Mouse (Mus musculus) lung, postnatal 0 days (tissue): ENCODE results near the gene Smdt1. TPM values are rescaled to one million over a fixed set of nuclear protein-coding genes. Genes with fewer than 3 reads are reported as not detected.
A peak's percentile ranks its signal among the peaks of the same experiment; 100 is the strongest.

Source experiments
- ATAC-seq: fragments of 200-750 bp; cut with Nextera tagmentation; 2 replicates; pipeline ENCODE4 v1.8.0; 2017; ENCODE audit warnings: moderate library complexity
- DNase-seq: peaks from one replicate; pipeline ENCODE4 v3.0.0-alpha.2; 2016; ENCODE audit warnings: low spot score
- H3K27ac ChIP-seq: fragments of 300-500 bp; sonication (generic); 2 replicates; pipeline ENCODE4 v1.5.1; 2014; ENCODE audit warnings: antibody characterized with exemption, mild to moderate bottlenecking, low read length, mixed read lengths
- H3K27me3 ChIP-seq: fragments of 300-500 bp; sonication (generic); replicated peaks from 2 replicates; pipeline ENCODE4 v1.6.1; 2014; ENCODE audit warnings: low read length, mixed read lengths; ENCODE audit not compliant: insufficient read depth
- H3K36me3 ChIP-seq: fragments of 300-500 bp; sonication (generic); 2 replicates; pipeline ENCODE4 v1.6.1; 2014; ENCODE audit warnings: low read length, mixed read lengths; ENCODE audit not compliant: insufficient read depth
- H3K4me1 ChIP-seq: fragments of 300-500 bp; sonication (generic); 2 replicates; pipeline ENCODE4 v1.6.1; 2014; ENCODE audit warnings: antibody characterized with exemption, low read depth, low read length, mixed read lengths; ENCODE audit not compliant: insufficient read depth
- H3K4me2 ChIP-seq: fragments of 300-500 bp; sonication (generic); replicated peaks from 2 replicates; pipeline ENCODE4 v1.6.1; 2014; ENCODE audit warnings: low read depth, mild to moderate bottlenecking, low read length, moderate library complexity, mixed read lengths
- H3K4me3 ChIP-seq: fragments of 300-500 bp; sonication (generic); 2 replicates; pipeline ENCODE4 v1.5.1; 2014; ENCODE audit warnings: low read depth, low read length
- H3K9ac ChIP-seq: fragments of 300-500 bp; sonication (generic); replicated peaks from 2 replicates; pipeline ENCODE4 v1.6.1; 2014; ENCODE audit warnings: low read depth, mild to moderate bottlenecking
- H3K9me3 ChIP-seq: fragments of 300-500 bp; sonication (generic); 2 replicates; pipeline ENCODE4 v1.6.1; 2016; ENCODE audit warnings: low read length, mixed read lengths
- CTCF ChIP-seq: IDR thresholded peaks from 2 replicates; pipeline ENCODE4 v1.5.1; 2016; ENCODE audit warnings: antibody characterized with exemption, mild to moderate bottlenecking
- EP300 ChIP-seq: IDR thresholded peaks from 2 replicates; pipeline ENCODE4 v1.6.1; 2016; ENCODE audit warnings: antibody characterized with exemption, mild to moderate bottlenecking, control low read depth
- WGBS: fragments of 180-500 bp; shearing (Covaris S2); extraction: QIAGEN DNeasy Blood & Tissue Kit; methylation state at CpG from one replicate; pipeline ENCODE4 v1.1.7; 2014; 5-methylcytosine and 5-hydroxymethylcytosine counted together
- polyA plus RNA-seq: library from polyadenylated mRNA; unstranded; fragments of >200 nt; fragmentation: Nextera tagmentation; extraction: Ambion mirVana; gene quantifications from 2 replicates; pipeline ENCODE4 v1.2.1, GENCODE M21; 2015

The Smdt1 gene
- polyA plus RNA-seq, 1 experiment from 2014 or later: 276 TPM

DNA sequence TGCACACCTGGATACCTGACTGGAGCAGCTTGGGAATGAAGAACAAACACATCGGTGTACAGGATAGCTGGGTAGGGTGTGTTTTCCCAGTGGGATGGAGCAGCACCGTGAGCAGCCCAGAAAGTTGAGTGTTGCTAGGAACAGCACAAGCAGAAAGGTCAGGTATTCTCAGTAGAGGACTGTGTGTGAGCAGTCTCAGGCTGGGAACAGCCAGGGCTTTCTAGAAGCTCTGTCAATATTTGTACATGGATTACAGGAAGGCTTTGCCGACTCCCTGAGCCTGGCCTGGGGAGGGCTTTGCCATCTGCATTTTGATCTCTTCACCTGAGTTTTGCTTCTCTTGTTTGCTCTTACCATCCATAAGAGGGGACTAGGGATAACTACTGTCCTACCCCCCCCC is 31.7 kb upstream of the Smdt1 start:
- peak; percentile 55 for ATAC-seq
- DNase-seq: peak; percentile 45
- Histone ChIP-seq H3K4me2 (no peak overlapping the region), H3K4me3 (no peak overlapping the region), H3K27ac (no peak overlapping the region), H3K9me3 (no peaks in the 10 kb centered on the region), H3K4me1 (no peaks in the 10 kb centered on the region), H3K9ac (no peak overlapping the region), H3K27me3 (no peaks in the 10 kb centered on the region), H3K36me3 (no peaks in the 10 kb centered on the region)
- WGBS: 56% methylated on average over 3 of the region's 3 CpGs
- no peak for TF ChIP-seq EP300

DNA sequence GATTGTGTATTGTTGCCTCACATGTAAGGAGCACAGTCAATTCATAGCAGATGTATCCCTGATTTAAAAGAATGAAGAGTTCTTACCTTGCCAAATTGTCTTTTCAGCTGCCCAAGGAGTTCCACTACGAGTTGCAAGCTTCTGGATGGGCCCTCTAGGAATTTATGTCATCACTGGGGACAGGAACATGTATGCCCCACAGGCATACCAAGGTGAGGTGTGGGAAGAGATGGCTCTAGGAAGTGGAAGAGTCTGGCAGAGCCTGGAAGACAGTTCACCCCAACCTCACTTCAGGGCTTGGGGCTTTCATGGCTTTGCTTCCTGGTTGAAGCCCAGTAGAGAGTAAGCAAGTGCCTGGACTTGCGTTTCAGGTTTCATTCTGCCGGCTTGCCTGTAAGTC is 30.3 kb upstream of the Smdt1 start:
- Histone ChIP-seq H3K4me2 (no peak overlapping the region), H3K36me3 (no peaks in the 10 kb centered on the region), H3K27me3 (no peaks in the 10 kb centered on the region), H3K4me3 (no peak overlapping the region), H3K27ac (no peak overlapping the region), H3K4me1 (no peaks in the 10 kb centered on the region), H3K9ac (no peak overlapping the region), H3K9me3 (no peaks in the 10 kb centered on the region)
- 58% methylated on average over 3 of the region's 3 CpGs for WGBS
- TF ChIP-seq EP300: no peak
- DNase-seq (no peak), ATAC-seq (no peak)

DNA sequence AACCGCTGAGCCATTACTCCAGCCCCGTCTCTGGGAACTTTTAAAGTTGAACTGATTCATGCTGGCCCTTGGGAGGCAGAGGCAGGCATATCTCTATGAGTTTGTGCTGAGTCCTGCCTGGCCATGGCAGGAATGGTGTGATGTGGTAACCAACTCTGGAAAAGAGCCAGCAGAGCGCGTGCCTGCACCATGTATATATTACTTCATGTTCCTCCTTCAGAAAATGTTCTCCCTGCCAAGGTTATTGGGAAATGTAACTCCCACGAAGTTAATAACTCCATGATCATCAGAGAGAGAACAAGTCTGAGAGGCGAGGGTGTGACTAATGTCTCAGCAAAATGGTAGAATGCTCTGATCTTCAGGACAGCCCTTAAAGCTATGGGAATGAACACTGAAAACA is 20.9 kb upstream of the Smdt1 start:
- H3K27ac ChIP-seq: no peak overlapping the region
- ATAC-seq (peak; percentile 52), DNase-seq (peak; percentile 80)
- H3K9me3 ChIP-seq: no peaks in the 10 kb centered on the region
- no peak overlapping the region for H3K4me2 ChIP-seq
- no peaks in the 10 kb centered on the region for H3K4me1 ChIP-seq
- no peak overlapping the region for H3K4me3 ChIP-seq
- TF ChIP-seq CTCF (no peak), EP300 (0 out of 2 replicates have a peak, but pooled peaks have one; percentile 14)
- no peaks in the 10 kb centered on the region for H3K27me3 ChIP-seq
- H3K36me3 ChIP-seq: no peaks in the 10 kb centered on the region
- 59% methylated on average over 6 of the region's 6 CpGs for WGBS
- no peak overlapping the region for H3K9ac ChIP-seq

DNA sequence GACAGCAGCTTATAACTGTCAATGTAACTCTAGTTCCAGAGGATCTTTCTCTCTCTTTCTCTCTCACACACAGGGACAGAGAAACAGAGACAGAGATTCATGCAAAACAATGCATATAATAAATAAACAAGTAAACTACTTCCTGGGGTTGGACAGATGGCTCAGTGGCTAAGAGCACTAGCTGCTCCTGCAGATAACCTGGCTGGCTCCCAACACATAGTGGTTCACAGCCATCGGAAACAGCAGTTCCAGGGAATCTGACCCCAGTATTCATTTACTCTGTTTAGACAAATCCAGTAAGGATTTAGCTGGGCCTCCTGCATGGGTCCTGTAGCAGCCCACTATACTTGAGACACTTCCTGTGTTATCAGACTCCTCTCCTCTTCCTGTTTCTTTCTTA is 19.1 kb upstream of the Smdt1 start:
- Histone ChIP-seq H3K36me3 (no peaks in the 10 kb centered on the region), H3K4me1 (no peaks in the 10 kb centered on the region), H3K9me3 (no peaks in the 10 kb centered on the region), H3K4me2 (no peak overlapping the region), H3K27me3 (no peaks in the 10 kb centered on the region), H3K9ac (no peak overlapping the region), H3K27ac (no peak overlapping the region), H3K4me3 (no peak overlapping the region)
- WGBS: 41% methylated on average over 1 of the region's 1 CpGs
- TF ChIP-seq CTCF (no peak), EP300 (no peak)
- ATAC-seq (no peak), DNase-seq (no peak)

DNA sequence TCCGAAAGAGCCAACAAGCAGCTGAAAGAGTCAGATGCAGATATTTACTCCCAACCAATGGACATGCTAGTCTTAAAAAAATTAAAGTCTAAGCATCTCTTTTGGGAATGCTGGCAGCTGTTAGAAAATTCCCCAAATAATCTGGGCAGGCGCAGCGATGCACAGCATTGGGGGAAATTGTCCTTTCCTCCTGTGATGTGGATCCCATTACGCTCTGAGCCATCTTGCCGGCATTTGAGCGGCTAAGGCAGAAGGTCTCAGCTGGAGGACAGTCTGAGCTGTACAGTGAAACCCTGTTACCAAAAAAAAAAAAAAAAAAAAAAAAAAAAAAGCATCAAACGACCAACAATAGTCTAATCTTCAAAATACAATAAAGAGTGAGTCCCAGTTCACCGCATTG is 16.6 kb upstream of the Smdt1 start:
- H3K9ac ChIP-seq: no peak overlapping the region
- H3K36me3 ChIP-seq: no peaks in the 10 kb centered on the region
- H3K4me3 ChIP-seq: no peak overlapping the region
- WGBS: 72% methylated on average over 8 of the region's 8 CpGs
- DNase-seq (no peak), ATAC-seq (no peak)
- TF ChIP-seq CTCF: no peak
- no peak for TF ChIP-seq EP300
- H3K27me3 ChIP-seq: no peaks in the 10 kb centered on the region
- H3K4me2 ChIP-seq: no peak overlapping the region
- H3K4me1 ChIP-seq: no peaks in the 10 kb centered on the region
- no peaks in the 10 kb centered on the region for H3K9me3 ChIP-seq
- H3K27ac ChIP-seq: no peak overlapping the region

DNA sequence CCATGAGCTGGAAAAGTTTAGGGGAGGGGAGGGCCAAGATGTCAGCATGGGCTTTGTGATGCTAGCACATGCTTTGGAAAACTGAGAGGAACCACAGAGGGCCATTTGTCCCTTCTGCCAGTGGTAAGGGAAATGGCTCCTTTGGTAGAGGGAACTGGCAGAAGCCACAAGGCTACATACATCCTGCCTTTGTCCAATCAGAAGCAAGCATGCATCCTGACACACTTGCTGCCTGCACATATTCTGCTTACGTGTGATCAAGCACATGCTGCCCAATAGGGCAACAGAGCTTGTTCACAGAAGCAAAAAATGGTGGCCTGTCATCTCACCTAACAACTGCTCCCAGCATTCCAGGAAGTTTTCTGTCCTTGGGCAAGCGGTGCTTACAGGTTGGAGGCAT is 13.4 kb upstream of the Smdt1 start:
- H3K4me1 ChIP-seq: no peaks in the 10 kb centered on the region

DNA sequence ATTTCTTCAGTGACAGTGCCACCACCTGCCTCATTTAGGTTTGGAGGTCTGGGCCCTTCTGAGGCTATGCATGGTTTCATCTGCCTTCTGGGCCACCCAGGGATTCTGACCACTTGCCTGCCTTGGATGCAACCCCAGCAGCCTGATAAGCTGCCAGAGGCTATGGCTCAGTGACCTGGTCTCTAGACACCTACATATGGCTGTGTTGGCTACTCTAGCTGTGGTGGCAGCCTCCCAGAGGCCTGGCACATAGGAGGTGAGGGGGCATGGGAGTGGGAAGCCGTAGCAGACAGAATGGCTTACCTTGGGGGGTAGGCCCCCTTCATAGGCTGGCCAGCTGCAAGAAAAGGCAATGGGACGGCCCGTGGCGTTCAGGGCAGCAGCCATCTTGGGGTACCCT is 3.6 kb upstream of the Smdt1 start:
- no peak for DNase-seq
- H3K9me3 ChIP-seq: no peaks in the 10 kb centered on the region
- H3K9ac ChIP-seq: no peak overlapping the region
- TF ChIP-seq CTCF: no peak
- H3K4me3 ChIP-seq: no peak overlapping the region
- H3K27ac ChIP-seq: no peak overlapping the region
- H3K27me3 ChIP-seq: no peaks in the 10 kb centered on the region
- no peak for ATAC-seq
- H3K4me1 ChIP-seq: peaks cover 7% of the 10 kb centered on the region; the same call in 1 of the 2 replicates
- peaks cover 25% of the 10 kb centered on the region for H3K36me3 ChIP-seq
- 95% methylated on average over 4 of the region's 4 CpGs for WGBS
- H3K4me2 ChIP-seq: no peak overlapping the region

More for the DNA sequence above, 13.4 kb upstream of the Smdt1 start:
- Histone ChIP-seq H3K36me3 (peaks cover 9% of the 10 kb centered on the region), H3K9ac (no peak overlapping the region), H3K9me3 (no peaks in the 10 kb centered on the region), H3K27ac (no peak overlapping the region), H3K27me3 (no peaks in the 10 kb centered on the region), H3K4me2 (no peak overlapping the region), H3K4me3 (no peak overlapping the region)
- DNase-seq (no peak), ATAC-seq (no peak)
- TF ChIP-seq EP300: no peak
- TF ChIP-seq CTCF: no peak
- 54% methylated on average over 2 of the region's 2 CpGs for WGBS
